Mouse (Mus musculus) bone marrow, adult 2 months (tissue): Measurements from ENCODE around the gene BC049730. TPM values are rescaled to one million over a fixed set of nuclear protein-coding genes. Genes with fewer than 3 reads are reported as not detected.

Experiments used
- H3K27ac ChIP-seq: fragments of 200-500 bp; 2 replicates; pipeline ENCODE4 v1.5.1; 2012; ENCODE audit warnings: low read depth, mild to moderate bottlenecking, control low read depth, inconsistent platforms, low read length; ENCODE audit not compliant: control insufficient read depth, poor library complexity, insufficient read depth
- H3K4me1 ChIP-seq: fragments of 200-500 bp; 2 replicates; pipeline ENCODE4 v1.6.1; 2011; ENCODE audit warnings: low read length; ENCODE audit not compliant: control insufficient read depth, insufficient read depth
- H3K4me3 ChIP-seq: fragments of 200-500 bp; replicated peaks from 2 replicates; pipeline ENCODE3; 2011; ENCODE audit warnings: mild to moderate bottlenecking, low read depth, low read length, control low read depth; ENCODE audit not compliant: control insufficient read depth
- CTCF ChIP-seq: fragments of 200-500 bp; IDR thresholded peaks from 2 replicates; pipeline ENCODE4 v1.5.1; 2011; ENCODE audit warnings: low read length, control low read depth; ENCODE audit not compliant: control insufficient read depth, insufficient read depth
- POLR2A ChIP-seq: fragments of 200-500 bp; IDR thresholded peaks from 2 replicates; pipeline ENCODE4 v1.6.1; 2011; ENCODE audit warnings: low read depth, mild to moderate bottlenecking, control low read depth, low read length, borderline replicate concordance; ENCODE audit not compliant: control insufficient read depth
- WGBS: fragments of 180-500 bp; shearing (Covaris S2); methylation state at CpG from one replicate; pipeline ENCODE4 v1.1.7; 2018; 5-methylcytosine and 5-hydroxymethylcytosine counted together
- polyA plus RNA-seq: library from polyadenylated mRNA; stranded (reverse); fragments of >200 nt; gene quantifications from 2 replicates; pipeline ENCODE4 v1.2.4, GENCODE M21; 2011; ENCODE audit warnings: low replicate concordance; ENCODE audit not compliant: missing spikeins, insufficient read depth, insufficient read length

The BC049730 gene
- polyA plus RNA-seq, 1 experiment = not detected

DNA sequence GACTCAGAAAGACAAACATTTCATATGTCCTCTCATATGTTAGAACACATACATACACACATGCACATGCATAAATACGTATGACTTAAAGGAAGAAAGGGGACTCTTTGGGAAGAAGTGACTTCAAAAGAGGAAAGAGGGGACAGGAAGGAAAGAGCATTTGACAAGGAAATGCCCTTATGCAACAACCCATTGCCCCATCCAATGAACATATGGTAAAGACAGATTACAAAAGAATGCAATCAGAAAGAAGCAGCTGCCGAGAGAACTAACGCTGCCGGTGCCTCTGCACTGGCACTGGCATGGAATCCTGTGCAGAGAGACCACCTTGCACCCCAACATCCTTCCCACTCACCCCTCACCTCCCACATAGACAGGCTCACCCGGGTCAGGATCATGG, 44.4 kb downstream of the BC049730 start:
- Histone ChIP-seq H3K4me3 (peak overlapping the region; percentile 46), H3K27ac (peak overlapping the region; percentile 25; the same call in 1 of the 2 replicates), H3K4me1 (peaks cover 3% of the 10 kb centered on the region; the same call in 1 of the 2 replicates)
- 27% methylated on average over 5 of the region's 5 CpGs for WGBS
- TF ChIP-seq CTCF (no peak), POLR2A (no peak)

DNA sequence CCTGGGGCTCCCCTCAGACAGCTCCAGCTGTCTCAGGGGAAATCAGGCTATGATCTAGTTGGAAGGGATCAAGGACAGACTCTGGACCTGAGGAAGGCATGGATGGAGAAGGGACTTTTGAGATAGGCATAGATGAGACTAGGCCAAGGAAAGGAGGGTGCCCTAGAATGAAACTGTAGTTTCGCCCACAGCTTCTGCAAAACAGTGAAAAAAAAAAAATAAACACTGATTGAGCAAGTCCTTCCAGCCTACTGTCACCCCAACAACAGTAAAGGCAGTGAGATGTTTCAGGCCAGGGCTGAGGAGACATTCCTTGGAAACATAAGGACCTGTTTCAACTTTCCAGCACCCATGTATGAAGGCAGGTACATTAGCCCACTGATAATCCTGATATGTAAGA, 49.5 kb downstream of the BC049730 start:
- H3K4me3 ChIP-seq = peak overlapping the region; percentile 62
- peaks cover 5% of the 10 kb centered on the region for H3K4me1 ChIP-seq
- WGBS = 20% methylated on average over 1 of the region's 1 CpGs
- peak overlapping the region; percentile 32 for H3K27ac ChIP-seq
- TF ChIP-seq POLR2A (no peak), CTCF (no peak)

- Histone ChIP-seq H3K27ac (peak within 1 kb of the TSS; percentile 86), H3K4me3 (peak within 1 kb of the TSS; percentile 87), H3K4me1 (peaks cover 3% of the 10 kb centered on the region)
- TF ChIP-seq POLR2A = no peak
- no peak for TF ChIP-seq CTCF
- WGBS = 43% methylated on average over 6 of the region's 6 CpGs
Measured at GRCm38 (mm10) chr7:24760211-24760610, 51.2 kb downstream of the BC049730 start, which contains the start of gene Cd177. Gene Cd177, minus strand, starts transcription at chr7:24760311.

DNA sequence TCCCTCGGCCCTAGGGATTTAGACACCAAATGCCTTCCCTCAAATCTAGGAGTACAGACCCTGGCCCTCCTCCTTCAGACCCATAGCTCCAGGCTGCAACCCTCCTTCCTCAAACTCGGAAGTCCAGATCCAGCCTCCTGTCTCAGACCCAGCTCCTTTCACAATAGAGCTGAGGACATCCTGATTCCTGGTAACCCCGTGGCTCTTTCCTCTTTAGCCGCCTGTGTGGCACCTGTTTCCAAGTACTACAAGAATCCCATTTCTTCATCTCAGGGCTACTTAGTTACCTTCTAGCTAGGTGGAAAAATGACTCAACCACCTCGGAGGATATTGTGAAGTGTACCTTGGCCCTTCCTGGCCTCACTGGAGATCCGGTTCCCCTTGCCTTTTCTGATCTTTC, 52.1 kb downstream of the BC049730 start:
- Histone ChIP-seq H3K4me3 (no peak overlapping the region), H3K4me1 (peaks cover 3% of the 10 kb centered on the region), H3K27ac (peak overlapping the region; percentile 70)
- 31% methylated on average over 6 of the region's 6 CpGs for WGBS
- no peak for TF ChIP-seq CTCF
- TF ChIP-seq POLR2A = no peak

- no peak for TF ChIP-seq POLR2A
- no peak for TF ChIP-seq CTCF
- WGBS = 82% methylated on average over 8 of the region's 8 CpGs
- Histone ChIP-seq H3K4me3 (peak overlapping the region; percentile 6), H3K27ac (peak overlapping the region; percentile 17; the same call in 1 of the 2 replicates), H3K4me1 (peaks cover 2% of the 10 kb centered on the region)
Measured at GRCm38 (mm10) chr7:24762574-24762973, 53.5 kb downstream of the BC049730 start.

Other genes starting within 250 kb of the BC049730 start
- gene Plaur, start 246.8 kb upstream of the BC049730 start, polyA plus RNA-seq = 31.6 and 85.4 TPM in 2 replicates
- 1.4 TPM in 1 of 2 replicates, not detected in the other for gene Cadm4, start 227.2 kb upstream of the BC049730 start, polyA plus RNA-seq
- gene Zfp428, start 202.2 kb upstream of the BC049730 start, polyA plus RNA-seq = 2.5 and 3.1 TPM in 2 replicates
- not detected in 2 replicates for gene AC161166.1, start 196.8 kb upstream of the BC049730 start, polyA plus RNA-seq
- gene Irgq, start 178.6 kb upstream of the BC049730 start, polyA plus RNA-seq = 2.9 and 3.4 TPM in 2 replicates
- gene Pinlyp, start 163.1 kb upstream of the BC049730 start, polyA plus RNA-seq = not detected in 2 replicates
- 67.2 and 129 TPM in 2 replicates for gene Xrcc1, start 163.0 kb upstream of the BC049730 start, polyA plus RNA-seq
- 15.8 and 25.9 TPM in 2 replicates for gene Ethe1, start 121.7 kb upstream of the BC049730 start, polyA plus RNA-seq
- gene Zfp575, start 121.6 kb upstream of the BC049730 start, polyA plus RNA-seq = not detected in 2 replicates
- gene Phldb3, start 98.5 kb upstream of the BC049730 start, polyA plus RNA-seq = 7.2 and 8.2 TPM in 2 replicates
- not detected in 2 replicates for gene Lypd3, start 72.7 kb upstream of the BC049730 start, polyA plus RNA-seq
- not detected in 2 replicates for gene Tex101, start 32.6 kb upstream of the BC049730 start, polyA plus RNA-seq
- 35.1 and 41.6 TPM in 2 replicates for gene Gm4763, start 17.7 kb downstream of the BC049730 start, polyA plus RNA-seq
- 44.1 and 111 TPM in 2 replicates for gene Cd177, start 51.1 kb downstream of the BC049730 start, polyA plus RNA-seq
- gene Ceacam10, start 68.0 kb downstream of the BC049730 start, polyA plus RNA-seq = 14.8 TPM in 1 of 2 replicates, not detected in the other
- gene Gm9844, start 153.0 kb downstream of the BC049730 start, polyA plus RNA-seq = 43.4 TPM in 1 of 2 replicates, not detected in the other
- gene Lypd4, start 160.7 kb downstream of the BC049730 start, polyA plus RNA-seq = not detected in 2 replicates
- not detected in 2 replicates for gene Dmrtc2, start 160.8 kb downstream of the BC049730 start, polyA plus RNA-seq
- 866 and 1,228 TPM in 2 replicates for gene Rps19, start 175.1 kb downstream of the BC049730 start, polyA plus RNA-seq
- 82.1 and 126 TPM in 2 replicates for gene Cd79a, start 188.1 kb downstream of the BC049730 start, polyA plus RNA-seq
- gene Arhgef1, start 193.7 kb downstream of the BC049730 start, polyA plus RNA-seq = 178 and 354 TPM in 2 replicates
- gene Gm4881, start 235.3 kb downstream of the BC049730 start, polyA plus RNA-seq = not detected in 2 replicates